Mouse (Mus musculus): ENCODE data around the gene Cables2. TPM values are rescaled to one million over a fixed set of nuclear protein-coding genes. Genes with fewer than 3 reads are reported as not detected.
A peak's percentile ranks its signal among the peaks of the same experiment; 100 is the strongest.

Gene Cables2
- total and polyA plus RNA-seq, 3 experiments = 11.2 to 17.6 (median 14.3) TPM

- intact Hi-C loops (cut with DNase I) = no loop called here
- Histone ChIP-seq H3K4me3 (peak overlapping the region; percentile 82), H3K27me3 (ENCODE audit: control insufficient read depth, insufficient read depth, low read length) (no peaks in the 10 kb centered on the region), H3K36me3 (ENCODE audit: control insufficient read depth, insufficient read depth, low read length) (no peaks in the 10 kb centered on the region), H3K4me1 (ENCODE audit: control insufficient read depth, insufficient read depth, low read length) (peaks cover 22% of the 10 kb centered on the region), H3K27ac (peak overlapping the region; percentile 89), H3K9ac (ENCODE audit: low read depth, low read length) (peak overlapping the region; percentile 89), H3K79me2 (replicated peaks; ENCODE audit: control insufficient read depth, insufficient read depth, low read length) (no peaks in the 10 kb centered on the region; the same call in none of the 2 replicates)
- TF ChIP-seq CTCF (IDR thresholded peaks at IDR 0.05) (no peak; the same call in 1 of the 2 replicates), POLR2A (IDR thresholded peaks at IDR 0.05; ENCODE audit: insufficient read depth, low read depth, low read length) (no peak), EP300 (IDR thresholded peaks at IDR 0.05; ENCODE audit: insufficient read depth, low read depth, low read length) (no peak)
- DNase-seq = peak; percentile 59 to 66
- WGBS = under 1% methylated on average over 55 of the region's 55 CpGs
Observed at GRCm38 (mm10) chr2:180225044-180225761, 48.1 kb downstream of the Cables2 start.

GRCm38 (mm10) chr2:180224647-180225043, 48.7 kb downstream of the Cables2 start:
- no peaks in the 10 kb centered on the region for H3K27me3 ChIP-seq (ENCODE audit: control insufficient read depth, insufficient read depth, low read length)
- H3K9ac ChIP-seq (ENCODE audit: low read depth, low read length) = peak overlapping the region; percentile 89
- WGBS = 15% methylated on average over 13 of the region's 13 CpGs
- peaks cover 27% of the 10 kb centered on the region for H3K4me1 ChIP-seq (ENCODE audit: control insufficient read depth, insufficient read depth, low read length)
- H3K36me3 ChIP-seq (ENCODE audit: control insufficient read depth, insufficient read depth, low read length) = no peaks in the 10 kb centered on the region
- DNase-seq = no peak
- TF ChIP-seq POLR2A (IDR thresholded peaks at IDR 0.05; ENCODE audit: insufficient read depth, low read depth, low read length) (no peak), CTCF (IDR thresholded peaks at IDR 0.05) (no peak), EP300 (IDR thresholded peaks at IDR 0.05; ENCODE audit: insufficient read depth, low read depth, low read length) (no peak)
- intact Hi-C loops (cut with DNase I) = no loop called here
- H3K4me3 ChIP-seq = peak overlapping the region; percentile 82
- no peaks in the 10 kb centered on the region; the same call in none of the 2 replicates for H3K79me2 ChIP-seq (replicated peaks; ENCODE audit: control insufficient read depth, insufficient read depth, low read length)
- H3K27ac ChIP-seq = peak overlapping the region; percentile 89

DNA sequence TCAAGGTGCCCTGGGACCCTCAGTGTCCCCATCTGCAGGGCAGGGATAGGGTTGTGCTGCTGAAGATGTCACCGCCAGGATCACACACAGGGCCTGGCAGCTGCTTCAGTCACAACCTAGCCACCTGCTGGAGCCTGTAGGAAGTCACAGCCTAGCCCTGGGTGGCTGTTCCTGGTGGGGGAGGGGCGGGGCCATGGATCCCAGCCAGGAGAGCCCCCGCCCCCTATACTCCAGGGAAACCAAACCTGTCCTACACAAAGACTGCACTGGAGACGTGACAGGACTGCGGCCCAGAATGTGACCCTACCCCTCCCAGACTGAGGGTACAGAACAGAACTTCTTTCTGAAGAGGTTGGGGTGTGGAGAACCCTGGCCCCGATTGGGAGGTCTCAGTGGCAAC, 51.0 kb downstream of the Cables2 start:
- 17% methylated on average over 6 of the region's 6 CpGs for WGBS
- Histone ChIP-seq H3K9ac (ENCODE audit: low read depth, low read length) (0 out of 2 replicates have a peak overlapping the region, but pooled peaks have one; percentile 17), H3K4me3 (no peak overlapping the region), H3K27ac (peak overlapping the region; percentile 51), H3K79me2 (replicated peaks; ENCODE audit: control insufficient read depth, insufficient read depth, low read length) (no peaks in the 10 kb centered on the region; the same call in none of the 2 replicates), H3K27me3 (ENCODE audit: control insufficient read depth, insufficient read depth, low read length) (no peaks in the 10 kb centered on the region), H3K36me3 (ENCODE audit: control insufficient read depth, insufficient read depth, low read length) (peaks cover 3% of the 10 kb centered on the region; the same call in 1 of the 2 replicates), H3K4me1 (ENCODE audit: control insufficient read depth, insufficient read depth, low read length) (peaks cover 41% of the 10 kb centered on the region)
- peak; percentile 54 to 64 for DNase-seq
- peak; percentile 62 for TF ChIP-seq CTCF (IDR thresholded peaks at IDR 0.05)
- TF ChIP-seq POLR2A (IDR thresholded peaks at IDR 0.05; ENCODE audit: insufficient read depth, low read depth, low read length) = no peak
- intact Hi-C loops (cut with DNase I) = no loop called here

- intact Hi-C loops (cut with DNase I) = no loop called here
- H3K9ac ChIP-seq (ENCODE audit: low read depth, low read length) = no peak overlapping the region
Observed at GRCm38 (mm10) chr2:180221051-180221450, 52.2 kb downstream of the Cables2 start.

DNA sequence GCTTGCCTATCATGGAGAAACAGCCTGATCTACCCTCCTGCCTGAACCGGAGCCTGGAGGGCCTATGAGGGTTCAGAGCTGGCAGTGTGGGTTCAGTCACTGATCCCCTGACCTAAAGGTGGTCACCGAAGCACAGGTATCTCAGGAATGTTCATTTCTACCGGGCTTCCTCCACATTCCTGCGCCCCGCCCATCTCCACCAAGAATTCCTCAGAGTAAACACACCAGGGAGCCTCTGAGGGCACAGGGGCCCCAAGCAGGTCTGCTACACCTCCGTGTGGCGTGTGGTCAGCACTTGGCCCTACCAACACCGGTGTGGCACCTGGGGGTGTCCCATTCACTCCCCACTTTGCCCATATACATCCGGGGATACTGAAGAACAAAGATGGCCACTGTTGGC, 53.1 kb downstream of the Cables2 start:
- TF ChIP-seq CTCF (IDR thresholded peaks at IDR 0.05) = no peak
- peak overlapping the region; percentile 72 for H3K27ac ChIP-seq
- H3K4me1 ChIP-seq (ENCODE audit: control insufficient read depth, insufficient read depth, low read length) = peaks cover 53% of the 10 kb centered on the region
- H3K9ac ChIP-seq (ENCODE audit: low read depth, low read length) = no peak overlapping the region
- H3K79me2 ChIP-seq (replicated peaks; ENCODE audit: control insufficient read depth, insufficient read depth, low read length) = no peaks in the 10 kb centered on the region; the same call in none of the 2 replicates
- no peak for DNase-seq
- intact Hi-C loops (cut with DNase I) = no loop called here
- H3K27me3 ChIP-seq (ENCODE audit: control insufficient read depth, insufficient read depth, low read length) = no peaks in the 10 kb centered on the region
- H3K4me3 ChIP-seq = no peak overlapping the region
- peaks cover 6% of the 10 kb centered on the region; the same call in 1 of the 2 replicates for H3K36me3 ChIP-seq (ENCODE audit: control insufficient read depth, insufficient read depth, low read length)
- 75% methylated on average over 9 of the region's 9 CpGs for WGBS

More at GRCm38 (mm10) chr2:180221051-180221450, 52.2 kb downstream of the Cables2 start:
- TF ChIP-seq CTCF (IDR thresholded peaks at IDR 0.05) = no peak
- no peak overlapping the region for H3K4me3 ChIP-seq
- DNase-seq = peak in 1 of 2 experiments; percentile 39
- H3K27me3 ChIP-seq (ENCODE audit: control insufficient read depth, insufficient read depth, low read length) = no peaks in the 10 kb centered on the region
- 51% methylated on average over 9 of the region's 9 CpGs for WGBS
- no peak overlapping the region; the same call in 1 of the 2 replicates for H3K27ac ChIP-seq
- peaks cover 3% of the 10 kb centered on the region; the same call in 1 of the 2 replicates for H3K36me3 ChIP-seq (ENCODE audit: control insufficient read depth, insufficient read depth, low read length)
- peaks cover 44% of the 10 kb centered on the region for H3K4me1 ChIP-seq (ENCODE audit: control insufficient read depth, insufficient read depth, low read length)
- H3K79me2 ChIP-seq (replicated peaks; ENCODE audit: control insufficient read depth, insufficient read depth, low read length) = no peaks in the 10 kb centered on the region; the same call in none of the 2 replicates

DNA sequence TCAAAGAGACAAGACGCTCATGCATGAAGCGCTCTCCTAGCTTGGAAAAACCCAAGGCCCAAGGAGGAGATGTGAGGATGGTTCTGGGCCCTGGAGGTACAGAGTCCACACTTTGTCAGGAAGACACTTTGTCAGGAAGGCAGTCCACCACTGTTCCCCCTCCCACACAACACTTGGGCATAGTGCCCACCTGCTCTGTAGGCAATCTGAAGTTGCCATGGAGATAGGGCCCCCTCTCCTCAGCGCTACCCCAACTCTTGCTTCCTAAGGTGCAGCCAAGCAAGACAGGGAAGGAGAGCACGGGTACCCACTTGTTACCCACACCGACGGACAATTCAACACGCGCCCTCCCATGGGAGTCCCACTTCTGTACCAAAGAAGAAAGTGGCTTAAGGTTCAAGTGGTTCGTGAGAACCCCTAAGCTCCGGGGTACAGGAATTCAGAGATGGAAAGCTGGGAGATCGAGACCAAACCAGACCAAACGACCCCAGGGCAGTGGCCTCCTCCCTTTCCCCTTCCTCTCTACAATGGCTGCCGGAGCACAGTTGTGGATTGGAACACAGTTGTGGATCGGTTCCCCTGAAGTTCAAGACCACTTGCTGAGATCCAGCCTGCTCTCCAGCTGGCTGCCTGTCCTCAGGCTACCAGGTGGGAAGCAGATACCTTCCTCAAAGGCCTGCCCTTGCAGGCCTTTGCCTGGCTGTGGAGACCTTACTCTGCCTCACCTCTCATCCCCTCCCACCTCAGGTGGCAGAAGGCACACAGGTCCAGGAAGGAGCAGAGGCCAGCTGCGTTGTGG, 54.0 kb downstream of the Cables2 start:
- no peaks in the 10 kb centered on the region; the same call in none of the 2 replicates for H3K79me2 ChIP-seq (replicated peaks; ENCODE audit: control insufficient read depth, insufficient read depth, low read length)
- peaks cover 9% of the 10 kb centered on the region; the same call in 1 of the 2 replicates for H3K36me3 ChIP-seq (ENCODE audit: control insufficient read depth, insufficient read depth, low read length)
- peak overlapping the region; percentile 72 for H3K27ac ChIP-seq
- no peak for TF ChIP-seq POLR2A (IDR thresholded peaks at IDR 0.05; ENCODE audit: insufficient read depth, low read depth, low read length)
- TF ChIP-seq EP300 (IDR thresholded peaks at IDR 0.05; ENCODE audit: insufficient read depth, low read depth, low read length) = no peak
- TF ChIP-seq CTCF (IDR thresholded peaks at IDR 0.05) = no peak
- peaks cover 59% of the 10 kb centered on the region for H3K4me1 ChIP-seq (ENCODE audit: control insufficient read depth, insufficient read depth, low read length)
- 81% methylated on average over 15 of the region's 15 CpGs for WGBS
- no peak overlapping the region for H3K4me3 ChIP-seq
- no peak overlapping the region for H3K9ac ChIP-seq (ENCODE audit: low read depth, low read length)
- intact Hi-C loops (cut with DNase I) = no loop called here
- H3K27me3 ChIP-seq (ENCODE audit: control insufficient read depth, insufficient read depth, low read length) = no peaks in the 10 kb centered on the region
- no peak for DNase-seq
